Mouse (Mus musculus): Measurements from ENCODE around the gene Ddx21. TPM values are rescaled to one million over a fixed set of nuclear protein-coding genes. Genes with fewer than 3 reads are reported as not detected.

Gene Ddx21
- total and polyA plus RNA-seq, 2 experiments = 7.2 to 10.9 TPM

- no peak overlapping the region for H3K27ac ChIP-seq (replicated peaks; ENCODE audit: insufficient read depth, low read depth, low read length)
- 78% methylated on average over 11 of the region's 11 CpGs for WGBS
- peaks cover 4% of the 10 kb centered on the region for H3K36me3 ChIP-seq (ENCODE audit: control insufficient read depth, insufficient read depth, low read length)
- no peak for TF ChIP-seq POLR2A (IDR thresholded peaks at IDR 0.05; ENCODE audit: extremely low read depth, insufficient read depth, low read length)
- TF ChIP-seq CTCF (IDR thresholded peaks at IDR 0.05; ENCODE audit: low read depth, low read length) = no peak
- DNase-seq (ENCODE audit: extremely low read depth, low read depth, low spot score) = no peak
- H3K9ac ChIP-seq (ENCODE audit: low read depth, low read length) = no peak overlapping the region
- no peaks in the 10 kb centered on the region for H3K4me1 ChIP-seq (ENCODE audit: control insufficient read depth, insufficient read depth, low read length)
- H3K27me3 ChIP-seq (ENCODE audit: control insufficient read depth, insufficient read depth, low read length) = no peaks in the 10 kb centered on the region
- H3K4me3 ChIP-seq (ENCODE audit: insufficient read depth, low read depth, low read length) = no peak overlapping the region
- H3K79me2 ChIP-seq (ENCODE audit: control insufficient read depth, insufficient read depth, low read length) = no peaks in the 10 kb centered on the region
These were observed 46.1 kb downstream of the Ddx21 start for GRCm38 (mm10) chr10:62555705-62556557.

DNA sequence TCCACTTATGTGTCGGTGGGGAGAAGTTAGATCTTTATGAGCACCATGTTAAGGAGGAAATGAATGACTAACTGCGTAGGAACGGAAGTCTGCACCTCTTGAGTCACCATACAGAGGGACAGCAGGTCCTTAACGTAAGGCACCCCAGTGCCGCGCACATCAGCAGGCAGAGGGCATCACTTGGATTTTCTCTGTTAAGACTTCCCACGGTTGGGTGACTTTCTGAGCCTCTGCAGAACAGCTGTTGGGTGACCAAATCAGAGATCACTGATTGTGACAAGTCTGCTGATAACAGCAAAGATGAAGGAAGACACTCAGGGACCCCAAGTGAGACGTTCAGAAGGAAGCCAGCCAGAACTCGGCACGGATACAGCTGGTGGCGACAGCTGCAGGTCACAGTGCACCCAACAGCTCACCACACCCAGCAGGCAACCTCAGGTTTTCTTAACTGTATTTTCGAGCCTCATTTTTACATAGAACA is 48.4 kb downstream of the Ddx21 start:
- no peaks in the 10 kb centered on the region for H3K27me3 ChIP-seq (ENCODE audit: control insufficient read depth, insufficient read depth, low read length)
- no peak overlapping the region for H3K9ac ChIP-seq (ENCODE audit: low read depth, low read length)
- no peaks in the 10 kb centered on the region for H3K4me1 ChIP-seq (ENCODE audit: control insufficient read depth, insufficient read depth, low read length)
- WGBS = 79% methylated on average over 12 of the region's 12 CpGs
- H3K27ac ChIP-seq (replicated peaks; ENCODE audit: insufficient read depth, low read depth, low read length) = no peak overlapping the region
- peaks cover 1% of the 10 kb centered on the region; the same call in 1 of the 2 replicates for H3K36me3 ChIP-seq (ENCODE audit: control insufficient read depth, insufficient read depth, low read length)
- peak; percentile 12 for DNase-seq (ENCODE audit: extremely low read depth, low read depth, low spot score)
- H3K4me3 ChIP-seq (ENCODE audit: insufficient read depth, low read depth, low read length) = no peak overlapping the region
- no peaks in the 10 kb centered on the region for H3K79me2 ChIP-seq (ENCODE audit: control insufficient read depth, insufficient read depth, low read length)
- TF ChIP-seq CTCF (IDR thresholded peaks at IDR 0.05; ENCODE audit: low read depth, low read length) = no peak
- no peak for TF ChIP-seq POLR2A (IDR thresholded peaks at IDR 0.05; ENCODE audit: extremely low read depth, insufficient read depth, low read length)

DNA sequence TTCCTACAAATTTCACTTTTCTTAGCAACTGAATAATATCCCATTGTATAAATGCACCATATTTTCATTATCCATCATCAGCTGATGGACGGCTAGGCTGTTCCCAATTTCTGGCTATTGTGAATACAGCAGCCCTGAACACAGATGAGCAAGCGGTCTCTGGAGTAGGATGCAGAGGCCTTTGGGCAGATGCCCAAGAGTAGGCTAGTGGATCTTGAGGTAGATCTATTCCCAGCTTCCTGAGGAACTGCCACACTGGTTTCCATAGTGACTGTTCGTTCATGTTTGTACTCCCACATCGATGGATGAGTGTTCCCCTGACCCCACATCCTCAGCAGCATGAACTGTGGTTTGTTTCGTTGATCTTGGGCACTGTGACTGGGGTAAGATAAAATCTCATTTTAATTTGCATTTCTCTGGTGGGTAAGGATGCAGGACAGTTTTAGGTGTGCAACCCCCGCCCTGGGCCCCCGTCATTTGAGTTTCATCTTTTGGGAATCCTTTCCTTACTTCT is 51.2 kb downstream of the Ddx21 start:
- H3K4me3 ChIP-seq (ENCODE audit: insufficient read depth, low read depth, low read length) = no peak overlapping the region
- DNase-seq (ENCODE audit: extremely low read depth, low read depth, low spot score) = no peak
- no peaks in the 10 kb centered on the region for H3K79me2 ChIP-seq (ENCODE audit: control insufficient read depth, insufficient read depth, low read length)
- no peak overlapping the region for H3K27ac ChIP-seq (replicated peaks; ENCODE audit: insufficient read depth, low read depth, low read length)
- no peaks in the 10 kb centered on the region for H3K36me3 ChIP-seq (ENCODE audit: control insufficient read depth, insufficient read depth, low read length)
- WGBS = 82% methylated on average over 7 of the region's 7 CpGs
- no peaks in the 10 kb centered on the region for H3K27me3 ChIP-seq (ENCODE audit: control insufficient read depth, insufficient read depth, low read length)
- no peak overlapping the region for H3K9ac ChIP-seq (ENCODE audit: low read depth, low read length)
- TF ChIP-seq CTCF (IDR thresholded peaks at IDR 0.05; ENCODE audit: low read depth, low read length) = no peak
- no peak for TF ChIP-seq POLR2A (IDR thresholded peaks at IDR 0.05; ENCODE audit: extremely low read depth, insufficient read depth, low read length)
- H3K4me1 ChIP-seq (ENCODE audit: control insufficient read depth, insufficient read depth, low read length) = no peaks in the 10 kb centered on the region

DNA sequence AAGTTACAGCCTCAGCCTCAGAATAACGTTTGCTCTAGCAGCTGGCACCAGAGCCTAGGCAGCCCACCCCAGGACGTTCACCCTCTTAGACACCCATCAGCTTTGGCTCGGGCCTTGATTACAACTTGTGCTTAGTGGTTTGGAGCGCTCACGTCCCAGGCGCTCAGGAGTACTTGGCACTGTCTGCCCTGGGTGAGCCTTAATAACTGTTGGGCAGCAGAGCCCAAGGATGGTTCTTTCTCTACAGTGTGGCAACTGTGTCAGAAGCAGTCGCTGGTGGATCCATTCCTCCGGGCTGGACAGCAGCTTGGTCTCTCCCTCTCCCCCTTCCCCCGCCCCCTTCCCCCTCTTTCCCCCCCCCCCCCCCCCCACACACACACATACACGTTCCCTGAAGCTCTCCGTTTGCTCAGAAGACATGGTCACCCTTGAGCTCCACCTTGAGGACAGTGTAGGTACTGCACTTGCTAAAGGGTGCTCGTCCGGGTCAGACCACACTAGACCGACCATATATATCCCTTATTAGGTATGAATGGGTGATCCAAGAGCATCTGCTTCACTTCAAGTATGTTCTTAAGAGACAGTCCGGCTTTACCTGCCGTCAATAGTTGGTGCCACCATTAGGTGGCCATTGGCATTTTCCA is 52.4 kb downstream of the Ddx21 start:
- TF ChIP-seq CTCF (IDR thresholded peaks at IDR 0.05; ENCODE audit: low read depth, low read length) = peak; percentile 82
- TF ChIP-seq POLR2A (IDR thresholded peaks at IDR 0.05; ENCODE audit: extremely low read depth, insufficient read depth, low read length) = no peak
- Histone ChIP-seq H3K79me2 (ENCODE audit: control insufficient read depth, insufficient read depth, low read length) (no peaks in the 10 kb centered on the region), H3K27ac (replicated peaks; ENCODE audit: insufficient read depth, low read depth, low read length) (no peak overlapping the region), H3K4me1 (ENCODE audit: control insufficient read depth, insufficient read depth, low read length) (no peaks in the 10 kb centered on the region), H3K36me3 (ENCODE audit: control insufficient read depth, insufficient read depth, low read length) (no peaks in the 10 kb centered on the region), H3K4me3 (ENCODE audit: insufficient read depth, low read depth, low read length) (no peak overlapping the region; the same call in 1 of the 2 replicates), H3K9ac (ENCODE audit: low read depth, low read length) (no peak overlapping the region), H3K27me3 (ENCODE audit: control insufficient read depth, insufficient read depth, low read length) (no peaks in the 10 kb centered on the region)
- peak; percentile 25 for DNase-seq (ENCODE audit: extremely low read depth, low read depth, low spot score)
- 24% methylated on average over 13 of the region's 16 CpGs for WGBS

- H3K4me1 ChIP-seq (ENCODE audit: control insufficient read depth, insufficient read depth, low read length) = no peaks in the 10 kb centered on the region
- H3K9ac ChIP-seq (ENCODE audit: low read depth, low read length) = no peak overlapping the region
- no peak overlapping the region for H3K27ac ChIP-seq (replicated peaks; ENCODE audit: insufficient read depth, low read depth, low read length)
- DNase-seq (ENCODE audit: extremely low read depth, low read depth, low spot score) = no peak
- TF ChIP-seq POLR2A (IDR thresholded peaks at IDR 0.05; ENCODE audit: extremely low read depth, insufficient read depth, low read length) = no peak
- TF ChIP-seq CTCF (IDR thresholded peaks at IDR 0.05; ENCODE audit: low read depth, low read length) = no peak
- no peaks in the 10 kb centered on the region for H3K79me2 ChIP-seq (ENCODE audit: control insufficient read depth, insufficient read depth, low read length)
- no peaks in the 10 kb centered on the region for H3K27me3 ChIP-seq (ENCODE audit: control insufficient read depth, insufficient read depth, low read length)
- no peak overlapping the region for H3K4me3 ChIP-seq (ENCODE audit: insufficient read depth, low read depth, low read length)
- WGBS = 58% methylated on average over 10 of the region's 10 CpGs
- H3K36me3 ChIP-seq (ENCODE audit: control insufficient read depth, insufficient read depth, low read length) = no peaks in the 10 kb centered on the region
These were observed 55.6 kb downstream of the Ddx21 start for GRCm38 (mm10) chr10:62546441-62546840.
